Mouse (Mus musculus) liver, embryonic 14.5 days (tissue): ENCODE data around the gene Prdx5.

ENCODE experiments used
- CTCF ChIP-seq: IDR thresholded peaks from 2 replicates; pipeline ENCODE4 v1.5.1; 2016; ENCODE audit warnings: antibody characterized with exemption, low read depth, control low read depth
- EP300 ChIP-seq: IDR thresholded peaks from 2 replicates; pipeline ENCODE4 v1.6.1; 2016; ENCODE audit warnings: antibody characterized with exemption, low read depth

DNA sequence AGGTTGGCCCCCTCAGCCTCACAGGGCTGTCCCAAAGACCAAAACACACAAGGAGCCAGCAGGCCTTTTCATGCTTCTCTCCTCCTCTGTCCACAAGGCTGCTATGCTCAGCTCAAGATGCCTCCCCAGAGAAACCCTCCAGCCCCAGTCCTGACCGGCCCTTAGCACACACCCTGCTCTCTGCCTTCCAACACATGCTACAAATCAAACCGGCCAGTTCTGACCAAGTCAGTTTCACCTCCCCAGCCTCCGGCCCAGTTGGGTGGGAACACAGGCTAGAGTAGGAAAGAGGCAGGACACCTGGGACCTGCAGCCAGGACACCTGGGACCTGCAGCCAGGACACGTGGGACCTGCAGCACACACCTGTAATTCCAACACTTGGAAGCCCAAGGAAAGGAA, 6.6 kb upstream of the Prdx5 start:
- TF ChIP-seq CTCF = no peak
- no peak for TF ChIP-seq EP300
